Mouse (Mus musculus) cerebellum, adult 2 months (tissue): ENCODE results near the gene Bcr. TPM values are rescaled to one million over a fixed set of nuclear protein-coding genes. Genes with fewer than 3 reads are reported as not detected.

Source experiments
- DNase-seq, 2 experiments: peaks; one replicate each; pipeline ENCODE4 v3.0.0; 2021
- H3K27ac ChIP-seq: fragments of 200-500 bp; 2 replicates; pipeline ENCODE4 v1.5.1; 2012; ENCODE audit warnings: low read length, control low read depth, inconsistent platforms; ENCODE audit not compliant: insufficient read depth
- H3K27me3 ChIP-seq: fragments of 200-500 bp; 2 replicates; pipeline ENCODE4 v1.6.1; 2012; ENCODE audit warnings: inconsistent platforms, mild to moderate bottlenecking, low read length, moderate library complexity; ENCODE audit not compliant: control insufficient read depth, insufficient read depth
- H3K4me1 ChIP-seq: fragments of 200-500 bp; 2 replicates; pipeline ENCODE4 v1.6.1; 2011; ENCODE audit warnings: low read length; ENCODE audit not compliant: control insufficient read depth, insufficient read depth
- H3K4me3 ChIP-seq: fragments of 200-500 bp; replicated peaks from 2 replicates; pipeline ENCODE3; 2011; ENCODE audit warnings: mild to moderate bottlenecking, low read depth, low read length, control low read depth; ENCODE audit not compliant: insufficient read depth
- CTCF ChIP-seq: fragments of 200-500 bp; IDR thresholded peaks from 2 replicates; pipeline ENCODE4 v1.5.1; 2011; ENCODE audit warnings: low read depth, mild to moderate bottlenecking, control low read depth, low read length, moderate library complexity, borderline replicate concordance; ENCODE audit not compliant: insufficient read depth
- POLR2A ChIP-seq: fragments of 200-500 bp; IDR thresholded peaks from 2 replicates; pipeline ENCODE4 v1.6.1; 2011; ENCODE audit warnings: low read length, control low read depth, borderline replicate concordance; ENCODE audit not compliant: insufficient read depth
- WGBS: fragments of 180-500 bp; shearing (Covaris S2); methylation state at CpG from one replicate; pipeline ENCODE4 v1.1.7; 2018; 5-methylcytosine and 5-hydroxymethylcytosine counted together
- polyA plus RNA-seq: library from polyadenylated mRNA; depleted of rRNA; stranded (reverse); fragments of >200 nt; gene quantifications from 2 replicates; pipeline ENCODE4 v1.2.3, GENCODE M21; 2012

Bcr gene
- polyA plus RNA-seq, 1 experiment = 44.4 TPM

- no peak for TF ChIP-seq POLR2A
- TF ChIP-seq CTCF = no peak
- DNase-seq = peak in 1 of 2 experiments; percentile 36
- WGBS = 85% methylated on average over 21 of the region's 21 CpGs
- Histone ChIP-seq H3K4me3 (no peak overlapping the region), H3K27ac (no peak overlapping the region), H3K4me1 (peaks cover 31% of the 10 kb centered on the region), H3K27me3 (no peaks in the 10 kb centered on the region)
Measured at GRCm38 (mm10) chr10:75051364-75052074, 8.9 kb upstream of the Bcr start.

- WGBS = 48% methylated on average over 8 of the region's 8 CpGs
- no peak for TF ChIP-seq CTCF
- no peak for TF ChIP-seq POLR2A
- no peak for DNase-seq
- Histone ChIP-seq H3K4me1 (peaks cover 31% of the 10 kb centered on the region), H3K27ac (no peak overlapping the region), H3K27me3 (no peaks in the 10 kb centered on the region), H3K4me3 (no peak overlapping the region)
Measured at GRCm38 (mm10) chr10:75052902-75053301, 7.5 kb upstream of the Bcr start.

- H3K27me3 ChIP-seq = no peaks in the 10 kb centered on the region
- no peak for DNase-seq
- H3K27ac ChIP-seq = no peak overlapping the region
- no peak for TF ChIP-seq CTCF
- TF ChIP-seq POLR2A = no peak
- 94% methylated on average over 4 of the region's 4 CpGs for WGBS
- H3K4me3 ChIP-seq = no peak overlapping the region
- H3K4me1 ChIP-seq = peaks cover 31% of the 10 kb centered on the region
Measured at GRCm38 (mm10) chr10:75053655-75054054, 6.7 kb upstream of the Bcr start.

GRCm38 (mm10) chr10:75054125-75054524, 6.3 kb upstream of the Bcr start:
- no peaks in the 10 kb centered on the region for H3K27me3 ChIP-seq
- no peak overlapping the region for H3K4me3 ChIP-seq
- no peak overlapping the region for H3K27ac ChIP-seq
- peaks cover 31% of the 10 kb centered on the region for H3K4me1 ChIP-seq
- WGBS = 47% methylated on average over 6 of the region's 6 CpGs
- no peak for TF ChIP-seq POLR2A
- no peak for TF ChIP-seq CTCF
- no peak for DNase-seq

- Histone ChIP-seq H3K4me3 (no peak overlapping the region), H3K4me1 (peaks cover 30% of the 10 kb centered on the region), H3K27me3 (no peaks in the 10 kb centered on the region), H3K27ac (no peak overlapping the region)
- 81% methylated on average over 5 of the region's 5 CpGs for WGBS
- TF ChIP-seq POLR2A = no peak
- no peak for TF ChIP-seq CTCF
- no peak for DNase-seq
Measured at GRCm38 (mm10) chr10:75055672-75056071, 4.7 kb upstream of the Bcr start.

- H3K27me3 ChIP-seq = no peaks in the 10 kb centered on the region
- H3K4me1 ChIP-seq = peaks cover 24% of the 10 kb centered on the region
- DNase-seq = no peak
- no peak overlapping the region for H3K4me3 ChIP-seq
- H3K27ac ChIP-seq = no peak overlapping the region
- WGBS = 17% methylated on average over 4 of the region's 4 CpGs
- no peak for TF ChIP-seq POLR2A
- no peak for TF ChIP-seq CTCF
Measured at GRCm38 (mm10) chr10:75056255-75056654, 4.1 kb upstream of the Bcr start.

GRCm38 (mm10) chr10:75058336-75058735, 2.1 kb upstream of the Bcr start:
- Histone ChIP-seq H3K4me1 (peaks cover 15% of the 10 kb centered on the region), H3K27me3 (no peaks in the 10 kb centered on the region), H3K4me3 (no peak overlapping the region), H3K27ac (no peak overlapping the region)
- TF ChIP-seq POLR2A (no peak), CTCF (no peak)
- WGBS = 87% methylated on average over 8 of the region's 8 CpGs
- no peak for DNase-seq

GRCm38 (mm10) chr10:75058761-75059395, 1.5 kb upstream of the Bcr start:
- H3K4me1 ChIP-seq = peaks cover 18% of the 10 kb centered on the region
- no peak for DNase-seq
- TF ChIP-seq CTCF (no peak), POLR2A (no peak)
- H3K4me3 ChIP-seq = no peak overlapping the region
- no peak overlapping the region for H3K27ac ChIP-seq
- H3K27me3 ChIP-seq = no peaks in the 10 kb centered on the region
- WGBS = 44% methylated on average over 9 of the region's 9 CpGs
